Mouse (Mus musculus): ENCODE measurements around the gene Mpst. TPM values are rescaled to one million over a fixed set of nuclear protein-coding genes. Genes with fewer than 3 reads are reported as not detected.

Mpst gene
- total RNA-seq, 2 experiments from 2014 or later: 18.7 to 41.1 TPM

GRCm38 (mm10) chr15:78431541-78432121 lies 25.4 kb downstream of the Mpst start:
- no peak for ATAC-seq (replicated peaks; ENCODE audit: low FRiP score, low TSS enrichment, poor library complexity, severe bottlenecking)

- ATAC-seq (replicated peaks; ENCODE audit: low FRiP score, low TSS enrichment, poor library complexity, severe bottlenecking): no peak
Measured at GRCm38 (mm10) chr15:78434896-78435520, 28.8 kb downstream of the Mpst start.

DNA sequence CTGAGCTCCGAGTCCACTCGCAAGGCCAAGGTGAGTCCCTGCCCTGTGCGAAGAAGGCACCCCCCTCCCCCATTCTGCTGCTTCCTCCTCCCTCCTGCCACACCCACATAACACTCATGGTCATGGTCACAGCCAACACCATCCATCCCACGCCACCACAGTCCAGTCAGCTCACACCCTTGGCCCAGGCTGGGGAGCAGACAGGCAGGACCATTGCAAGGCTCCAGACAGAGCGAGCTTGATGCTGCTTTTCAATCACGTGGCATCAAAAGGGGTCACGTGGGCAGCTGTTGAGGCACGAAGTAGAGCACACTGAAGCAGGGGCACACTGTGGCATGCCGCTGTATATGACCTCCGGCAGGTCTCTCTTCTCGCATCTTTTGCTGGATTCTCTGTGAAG lies 29.5 kb downstream of the Mpst start:
- ATAC-seq (replicated peaks; ENCODE audit: low FRiP score, low TSS enrichment, poor library complexity, severe bottlenecking): no peak

DNA sequence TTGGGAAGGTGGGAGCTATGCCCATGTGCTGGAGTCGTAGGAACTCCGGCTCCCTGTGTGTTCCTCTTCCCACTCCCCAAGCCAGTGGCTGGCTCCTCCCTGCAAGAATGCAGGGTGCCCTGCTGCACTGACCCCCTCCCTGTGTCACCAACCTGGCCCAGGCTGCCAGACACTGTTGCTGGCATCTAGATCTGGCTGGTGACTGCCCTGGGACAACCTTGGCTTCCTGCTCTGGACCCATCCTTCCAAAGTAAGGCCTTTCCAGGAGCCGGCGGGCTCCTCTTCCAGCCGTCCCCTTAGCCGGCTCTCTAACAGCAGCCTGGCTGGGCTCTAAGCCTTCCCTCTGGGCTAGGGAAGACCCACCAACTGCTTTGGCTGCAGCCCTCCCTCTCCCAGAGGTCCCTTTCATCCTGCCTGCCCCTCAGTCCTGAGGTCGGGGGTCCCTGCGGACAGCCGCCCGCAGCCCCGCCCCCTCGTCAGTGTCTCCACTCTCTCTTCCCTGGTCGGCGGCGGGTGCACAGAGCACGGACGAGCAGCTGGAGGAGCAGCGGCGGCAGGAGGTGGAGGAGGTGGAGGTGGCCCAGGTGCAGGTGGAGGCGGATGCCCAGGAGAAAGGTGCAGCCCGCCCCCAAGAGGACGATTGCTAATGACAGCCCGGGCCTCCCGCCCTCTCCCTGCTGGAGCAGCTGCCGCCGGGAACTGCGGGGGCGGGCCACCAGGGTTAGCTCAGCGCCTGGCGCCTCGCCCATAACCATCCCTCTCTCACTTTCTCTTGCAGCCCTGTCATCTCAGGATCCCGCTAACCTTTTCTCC lies 30.4 kb downstream of the Mpst start:
- ATAC-seq (replicated peaks; ENCODE audit: low FRiP score, low TSS enrichment, poor library complexity, severe bottlenecking): no peak

GRCm38 (mm10) chr15:78437237-78438017 lies 31.2 kb downstream of the Mpst start:
- peak; percentile 28; the same call in 1 of the 2 replicates for ATAC-seq (replicated peaks; ENCODE audit: low FRiP score, low TSS enrichment, poor library complexity, severe bottlenecking)

DNA sequence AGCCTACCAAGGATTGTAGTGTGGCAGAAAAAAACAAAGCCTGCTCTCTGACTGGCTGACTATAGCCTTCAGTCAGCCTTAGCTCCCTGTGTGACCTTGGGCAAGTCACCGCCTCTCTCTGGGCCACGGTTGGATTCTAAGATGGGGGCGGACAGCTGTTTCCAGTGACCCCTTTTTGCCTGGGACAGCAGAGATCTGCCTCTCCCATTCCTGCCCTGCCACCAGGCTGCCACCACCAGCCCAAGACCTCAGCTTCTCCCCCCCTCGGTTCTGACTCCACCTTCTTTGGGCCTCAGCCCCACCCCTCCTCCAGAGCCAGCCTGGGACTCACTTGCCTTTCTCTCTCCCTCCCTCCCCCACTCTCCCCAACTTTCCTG lies 31.8 kb downstream of the Mpst start:
- ATAC-seq (replicated peaks; ENCODE audit: low FRiP score, low TSS enrichment, poor library complexity, severe bottlenecking): no peak

- ATAC-seq (replicated peaks; ENCODE audit: low FRiP score, low TSS enrichment, poor library complexity, severe bottlenecking): no peak
Measured at GRCm38 (mm10) chr15:78438505-78438904, 32.3 kb downstream of the Mpst start.

GRCm38 (mm10) chr15:78438973-78439372 lies 32.8 kb downstream of the Mpst start:
- ATAC-seq (replicated peaks; ENCODE audit: low FRiP score, low TSS enrichment, poor library complexity, severe bottlenecking): no peak

DNA sequence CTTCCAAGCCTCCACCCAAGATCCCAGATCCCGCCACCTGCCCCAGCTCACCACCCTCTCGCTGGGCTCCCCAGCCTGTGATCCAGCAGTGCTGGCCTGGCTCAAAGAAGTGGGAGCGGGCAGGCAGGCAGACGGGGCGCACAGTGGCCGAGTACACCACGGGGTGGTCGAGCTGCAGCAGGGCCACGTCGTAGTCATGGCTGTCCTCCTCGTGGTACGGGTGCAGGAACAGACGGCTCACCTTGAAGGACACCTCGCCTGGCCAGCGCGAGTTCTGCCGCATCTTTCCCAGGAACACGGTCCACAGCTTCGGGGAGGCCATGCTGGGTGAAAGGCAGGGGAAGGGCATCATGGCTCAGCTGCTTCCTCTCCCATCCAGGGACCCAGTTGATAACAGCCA lies 36.0 kb downstream of the Mpst start:
- no peak for ATAC-seq (replicated peaks; ENCODE audit: low FRiP score, low TSS enrichment, poor library complexity, severe bottlenecking)

GRCm38 (mm10) chr15:78443857-78444256 lies 37.6 kb downstream of the Mpst start:
- ATAC-seq (replicated peaks; ENCODE audit: low FRiP score, low TSS enrichment, poor library complexity, severe bottlenecking): no peak

- ATAC-seq (replicated peaks; ENCODE audit: low FRiP score, low TSS enrichment, poor library complexity, severe bottlenecking): no peak
Measured at GRCm38 (mm10) chr15:78447121-78447520, 40.9 kb downstream of the Mpst start.

GRCm38 (mm10) chr15:78447746-78448535 lies 41.7 kb downstream of the Mpst start:
- peak; percentile 64 for ATAC-seq (replicated peaks; ENCODE audit: low FRiP score, low TSS enrichment, poor library complexity, severe bottlenecking)

DNA sequence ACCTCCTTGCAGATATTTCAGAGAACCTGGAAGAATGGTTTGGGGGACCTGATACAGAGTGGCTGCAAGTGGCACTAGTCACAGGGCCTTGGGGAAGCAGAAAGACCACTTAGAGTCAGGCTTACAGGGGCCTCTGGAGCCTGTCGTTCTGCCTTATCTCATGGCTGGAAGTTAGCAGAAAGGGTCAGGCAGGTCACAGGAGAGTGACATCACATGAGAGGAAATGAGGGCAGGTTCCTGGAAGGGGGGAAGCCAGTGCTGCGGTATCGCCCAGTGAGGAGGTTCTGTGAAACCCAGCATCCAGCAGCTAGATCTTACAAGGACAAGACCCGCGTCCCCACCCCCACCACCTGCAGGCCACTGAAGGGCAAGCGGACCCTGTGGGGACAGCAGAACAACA lies 42.9 kb downstream of the Mpst start:
- no peak for ATAC-seq (replicated peaks; ENCODE audit: low FRiP score, low TSS enrichment, poor library complexity, severe bottlenecking)

DNA sequence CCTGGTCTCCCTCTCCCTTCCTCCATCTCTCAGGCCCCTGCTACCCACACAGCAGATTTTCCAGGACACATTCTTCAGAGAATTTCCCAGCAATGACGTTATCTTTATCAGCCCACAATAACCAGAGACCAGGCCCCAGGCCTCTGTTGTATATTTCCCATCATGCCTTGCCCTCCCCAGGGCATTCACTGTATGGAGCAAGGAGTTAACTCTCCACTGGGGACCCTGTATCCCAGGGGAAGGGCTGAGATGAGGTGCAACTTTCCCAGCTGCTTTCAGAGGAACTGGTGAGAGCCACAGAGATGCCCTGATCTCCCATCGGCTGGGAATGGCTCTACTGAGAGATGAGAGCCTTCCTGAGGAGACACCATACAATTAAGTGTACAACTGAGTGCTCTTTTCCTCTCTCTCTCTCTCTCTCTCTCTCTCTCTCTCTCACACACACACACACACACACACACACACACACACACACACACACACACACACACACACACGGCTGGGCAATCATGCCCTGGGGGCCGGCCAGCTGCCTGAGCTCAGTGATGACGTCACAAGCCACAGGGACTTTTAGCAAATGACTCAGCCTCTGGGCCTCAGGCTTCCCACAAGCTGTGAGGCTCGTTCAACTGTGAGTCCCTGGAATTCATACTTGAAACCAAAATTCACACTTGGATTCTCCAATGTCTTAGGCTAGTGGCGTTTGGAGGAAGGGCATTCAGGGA lies 43.6 kb downstream of the Mpst start:
- no peak for ATAC-seq (replicated peaks; ENCODE audit: low FRiP score, low TSS enrichment, poor library complexity, severe bottlenecking)

DNA sequence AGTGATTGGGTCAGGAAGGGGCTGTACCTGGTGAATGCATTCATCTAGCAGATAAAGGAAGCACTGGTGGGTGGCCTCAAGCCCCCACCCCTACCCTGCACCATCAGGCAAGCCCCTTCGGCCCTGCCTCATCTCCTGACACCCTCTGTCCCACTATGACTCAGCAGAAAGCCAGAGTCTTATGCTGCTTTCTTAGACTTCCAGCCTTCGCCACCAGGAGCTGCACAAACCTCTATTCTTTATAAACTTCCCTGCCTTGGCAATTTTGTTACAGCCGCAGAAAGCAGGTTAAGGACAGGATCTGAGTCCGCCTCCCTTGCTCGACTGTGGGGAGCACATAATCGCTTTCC lies 44.2 kb downstream of the Mpst start:
- ATAC-seq (replicated peaks; ENCODE audit: low FRiP score, low TSS enrichment, poor library complexity, severe bottlenecking): no peak

DNA sequence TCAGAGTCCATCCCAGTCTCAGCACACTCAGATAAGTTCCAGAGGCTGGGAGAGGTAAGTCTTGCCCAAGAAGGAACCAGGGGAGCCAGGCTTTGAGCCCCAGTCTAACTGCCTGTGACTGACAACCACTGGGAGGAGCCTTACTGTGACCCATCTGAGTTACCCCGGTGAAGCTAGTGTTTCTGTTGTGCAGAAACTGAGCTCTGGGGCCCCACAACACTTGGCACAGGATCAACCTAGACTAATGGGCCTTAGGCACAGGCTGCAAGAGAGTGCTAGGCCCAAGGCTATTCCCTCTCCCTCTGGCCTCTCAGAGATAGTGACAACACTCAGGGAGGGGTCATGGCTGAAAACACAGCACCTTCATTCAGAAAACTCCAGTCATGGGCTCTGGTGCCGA lies 45.0 kb downstream of the Mpst start:
- no peak for ATAC-seq (replicated peaks; ENCODE audit: low FRiP score, low TSS enrichment, poor library complexity, severe bottlenecking)

- no peak for ATAC-seq (replicated peaks; ENCODE audit: low FRiP score, low TSS enrichment, poor library complexity, severe bottlenecking)
Measured at GRCm38 (mm10) chr15:78452929-78453328, 46.7 kb downstream of the Mpst start.

DNA sequence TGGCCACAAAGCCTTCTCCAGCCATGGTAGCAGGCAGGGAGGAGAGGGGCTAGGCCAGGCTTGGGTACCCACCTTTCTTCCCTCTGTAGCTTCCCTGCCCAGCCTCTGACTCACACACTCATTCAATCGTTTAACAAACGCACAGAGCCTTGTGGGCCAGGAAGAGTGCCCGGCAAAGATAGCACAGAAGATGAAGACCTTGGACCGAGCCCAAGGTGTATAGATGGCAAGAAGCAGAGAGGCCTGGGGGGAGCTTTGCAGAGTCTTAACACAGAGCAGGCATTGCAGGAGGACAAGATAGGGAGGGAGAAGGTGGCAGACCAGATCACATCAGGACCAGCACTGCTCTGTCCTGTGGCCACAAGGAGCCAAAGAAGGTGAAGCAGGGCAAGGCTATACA lies 49.0 kb downstream of the Mpst start:
- peak; percentile 80 for ATAC-seq (replicated peaks; ENCODE audit: low FRiP score, low TSS enrichment, poor library complexity, severe bottlenecking)

GRCm38 (mm10) chr15:78456051-78456450 lies 49.8 kb downstream of the Mpst start:
- no peak for ATAC-seq (replicated peaks; ENCODE audit: low FRiP score, low TSS enrichment, poor library complexity, severe bottlenecking)
